ENCODE assay signal across 8 mouse cellular contexts in genomic region chr3:88336058-88337013, GRCm38 (mm10). TPM values are rescaled to one million over a fixed set of nuclear protein-coding genes. Genes with fewer than 3 reads are reported as not detected.
A peak's percentile ranks its signal among the peaks of the same experiment; 100 is the strongest.
DNase-seq lines count a peak whose midpoint lies in the region; ATAC-seq lines count a peak whose summit lies in the region.

TSS of gene Tmem79 (minus strand) at chr3:88336148.
TSS of gene Smg5 (plus strand) at chr3:88336260.

- H3K27ac ChIP-seq in forebrain, embryonic 11.5 days (ENCODE audit: low read depth, low read length), result peak within 1 kb of the TSS; percentile 88
- peak within 1 kb of the TSS; percentile 96 for H3K27ac ChIP-seq in heart, embryonic 16.5 days (ENCODE audit: low read length)
- peak within 1 kb of the TSS; percentile 96 for H3K27ac ChIP-seq in liver, embryonic 15.5 days (replicated peaks)
- peak within 1 kb of the TSS; percentile 90; the same call in 1 of the 2 replicates for H3K27ac ChIP-seq in neural tube, embryonic 12.5 days

- 3% methylated on average over 60 of the region's 66 CpGs for WGBS in forebrain, embryonic 11.5 days
- under 1% methylated on average over 52 of the region's 66 CpGs for WGBS in heart, embryonic 16.5 days
- under 1% methylated on average over 65 of the region's 66 CpGs for WGBS in liver, embryonic 15.5 days (ENCODE audit: insufficient replicate concordance)
- WGBS in neural tube, embryonic 12.5 days, result 3% methylated on average over 55 of the region's 66 CpGs

- H3K4me3 ChIP-seq in forebrain, embryonic 11.5 days (ENCODE audit: low read depth, low read length), result peak within 1 kb of the TSS; percentile 87
- H3K4me3 ChIP-seq in heart, embryonic 16.5 days (ENCODE audit: low read length), result peak within 1 kb of the TSS; percentile 87
- H3K4me3 ChIP-seq in liver, embryonic 15.5 days (replicated peaks), result peak within 1 kb of the TSS; percentile 73
- H3K4me3 ChIP-seq in neural tube, embryonic 12.5 days, result peak within 1 kb of the TSS; percentile 84

- H3K4me1 ChIP-seq in forebrain, embryonic 11.5 days (replicated peaks; ENCODE audit: control insufficient read depth, insufficient read depth, low read length), result no peaks in the 10 kb centered on the region; the same call in 1 of the 2 replicates
- peaks cover 23% of the 10 kb centered on the region for H3K4me1 ChIP-seq in heart, embryonic 16.5 days (ENCODE audit: control insufficient read depth, insufficient read depth, low read length)
- peaks cover 72% of the 10 kb centered on the region for H3K4me1 ChIP-seq in liver, embryonic 15.5 days (replicated peaks)
- H3K4me1 ChIP-seq in neural tube, embryonic 12.5 days, result peaks cover 16% of the 10 kb centered on the region

- no peaks in the 10 kb centered on the region for H3K27me3 ChIP-seq in forebrain, embryonic 11.5 days (ENCODE audit: control insufficient read depth, insufficient read depth, low read length)
- no peaks in the 10 kb centered on the region for H3K27me3 ChIP-seq in heart, embryonic 16.5 days (ENCODE audit: control insufficient read depth, insufficient read depth, low read length)
- no peaks in the 10 kb centered on the region for H3K27me3 ChIP-seq in liver, embryonic 15.5 days
- no peaks in the 10 kb centered on the region for H3K27me3 ChIP-seq in neural tube, embryonic 12.5 days (replicated peaks)

- H3K4me2 ChIP-seq in forebrain, embryonic 11.5 days (ENCODE audit: low read depth, low read length, severe bottlenecking), result peak within 1 kb of the TSS; percentile 58
- H3K4me2 ChIP-seq in heart, embryonic 16.5 days (ENCODE audit: low read depth, low read length), result peak within 1 kb of the TSS; percentile 65
- H3K4me2 ChIP-seq in liver, embryonic 15.5 days, result peak within 1 kb of the TSS; percentile 84
- H3K4me2 ChIP-seq in neural tube, embryonic 12.5 days (replicated peaks), result peak within 1 kb of the TSS; percentile 67

- no peaks in the 10 kb centered on the region for H3K36me3 ChIP-seq in forebrain, embryonic 11.5 days (ENCODE audit: control insufficient read depth, insufficient read depth, low read length)
- H3K36me3 ChIP-seq in heart, embryonic 16.5 days (ENCODE audit: control insufficient read depth, insufficient read depth), result no peaks in the 10 kb centered on the region; the same call in 1 of the 2 replicates
- H3K36me3 ChIP-seq in liver, embryonic 15.5 days (replicated peaks), result peaks cover 10% of the 10 kb centered on the region
- H3K36me3 ChIP-seq in neural tube, embryonic 12.5 days, result no peaks in the 10 kb centered on the region

- peak; percentile 93 for ATAC-seq in forebrain, embryonic 11.5 days (replicated peaks; ENCODE audit: low FRiP score)
- peak; percentile 91 for ATAC-seq in heart, embryonic 16.5 days (replicated peaks; ENCODE audit: extremely low read depth, insufficient read depth, low FRiP score)
- peak; percentile 88 for ATAC-seq in liver, embryonic 15.5 days (ENCODE audit: insufficient read depth)
- ATAC-seq in neural tube, embryonic 12.5 days (ENCODE audit: low FRiP score, low read depth), result peak; percentile 92

- peak within 1 kb of the TSS; percentile 96 for H3K9ac ChIP-seq in forebrain, embryonic 11.5 days (ENCODE audit: low read length)
- peak within 1 kb of the TSS; percentile 98 for H3K9ac ChIP-seq in heart, embryonic 16.5 days (ENCODE audit: low read length)
- H3K9ac ChIP-seq in liver, embryonic 15.5 days, result peak within 1 kb of the TSS; percentile 88
- H3K9ac ChIP-seq in neural tube, embryonic 12.5 days, result peak within 1 kb of the TSS; percentile 92

- no peaks in the 10 kb centered on the region for H3K9me3 ChIP-seq in forebrain, embryonic 11.5 days (ENCODE audit: control insufficient read depth, low read length)
- H3K9me3 ChIP-seq in heart, embryonic 16.5 days (replicated peaks; ENCODE audit: control insufficient read depth, low read length), result no peaks in the 10 kb centered on the region
- no peaks in the 10 kb centered on the region for H3K9me3 ChIP-seq in liver, embryonic 15.5 days (replicated peaks)
- no peaks in the 10 kb centered on the region for H3K9me3 ChIP-seq in neural tube, embryonic 12.5 days

- DNase-seq in CD8-positive naive resting alpha-beta T cell, adult 2 months (ENCODE audit: low read depth in 2 of 2, low spot score in 2 of 2), result peak; percentile 96 to 97
- peak; percentile 88 for DNase-seq in c-Kit-positive CD71-negative TER-119-negative erythroid progenitor cells, embryonic 14.5 days (ENCODE audit: low read depth)
- peak; percentile 97 for DNase-seq in forebrain, embryonic 11.5 days (ENCODE audit: low spot score)
- peak; percentile 97 for DNase-seq in kidney, postnatal 36 days
- peak; percentile 92 for DNase-seq in telencephalon, adult 2 months (ENCODE audit: low read depth, low spot score)

RNA-seq across cellular contexts. Expression of gene Tmem79, which starts in this region (rescaled TPM):
- polyA plus RNA-seq in forebrain, embryonic 11.5 days (2014; fragmentation: Nextera tagmentation; extraction: Ambion mirVana), result 1.6 and 2.7 TPM in 2 replicates
- polyA plus RNA-seq in heart, embryonic 16.5 days (2015; fragmentation: Nextera tagmentation; extraction: Ambion mirVana), result 1.7 and 2.6 TPM in 2 replicates
- 1.3 and 1.4 TPM in 2 replicates for polyA plus RNA-seq in liver, embryonic 15.5 days (2015; fragmentation: Nextera tagmentation; extraction: Ambion mirVana)
- 1.6 and 2.0 TPM in 2 replicates for polyA plus RNA-seq in neural tube, embryonic 12.5 days (2016; fragmentation: Nextera tagmentation; extraction: Ambion mirVana)

RNA-seq across cellular contexts. Expression of gene Smg5, which starts in this region (rescaled TPM):
- polyA plus RNA-seq in forebrain, embryonic 11.5 days (2014; fragmentation: Nextera tagmentation; extraction: Ambion mirVana), result 70.6 and 75.4 TPM in 2 replicates
- polyA plus RNA-seq in heart, embryonic 16.5 days (2015; fragmentation: Nextera tagmentation; extraction: Ambion mirVana), result 50.1 and 51.0 TPM in 2 replicates
- polyA plus RNA-seq in liver, embryonic 15.5 days (2015; fragmentation: Nextera tagmentation; extraction: Ambion mirVana), result 31.8 and 38.3 TPM in 2 replicates
- 78.4 and 80.5 TPM in 2 replicates for polyA plus RNA-seq in neural tube, embryonic 12.5 days (2016; fragmentation: Nextera tagmentation; extraction: Ambion mirVana)

Comparison
In these comparisons a context has a peak if more than half of its experiments do, and no peak if none do; other contexts are left out.
1. Peak in every context shown above with its lines: DNase-seq, ATAC-seq, H3K4me3 ChIP-seq and H3K27ac ChIP-seq.